Mouse (Mus musculus): ENCODE results near the gene Plcd1. TPM values are rescaled to one million over a fixed set of nuclear protein-coding genes. Genes with fewer than 3 reads are reported as not detected.

Plcd1 gene
- total RNA-seq, 2 experiments from 2014 or later, result not detected

DNA sequence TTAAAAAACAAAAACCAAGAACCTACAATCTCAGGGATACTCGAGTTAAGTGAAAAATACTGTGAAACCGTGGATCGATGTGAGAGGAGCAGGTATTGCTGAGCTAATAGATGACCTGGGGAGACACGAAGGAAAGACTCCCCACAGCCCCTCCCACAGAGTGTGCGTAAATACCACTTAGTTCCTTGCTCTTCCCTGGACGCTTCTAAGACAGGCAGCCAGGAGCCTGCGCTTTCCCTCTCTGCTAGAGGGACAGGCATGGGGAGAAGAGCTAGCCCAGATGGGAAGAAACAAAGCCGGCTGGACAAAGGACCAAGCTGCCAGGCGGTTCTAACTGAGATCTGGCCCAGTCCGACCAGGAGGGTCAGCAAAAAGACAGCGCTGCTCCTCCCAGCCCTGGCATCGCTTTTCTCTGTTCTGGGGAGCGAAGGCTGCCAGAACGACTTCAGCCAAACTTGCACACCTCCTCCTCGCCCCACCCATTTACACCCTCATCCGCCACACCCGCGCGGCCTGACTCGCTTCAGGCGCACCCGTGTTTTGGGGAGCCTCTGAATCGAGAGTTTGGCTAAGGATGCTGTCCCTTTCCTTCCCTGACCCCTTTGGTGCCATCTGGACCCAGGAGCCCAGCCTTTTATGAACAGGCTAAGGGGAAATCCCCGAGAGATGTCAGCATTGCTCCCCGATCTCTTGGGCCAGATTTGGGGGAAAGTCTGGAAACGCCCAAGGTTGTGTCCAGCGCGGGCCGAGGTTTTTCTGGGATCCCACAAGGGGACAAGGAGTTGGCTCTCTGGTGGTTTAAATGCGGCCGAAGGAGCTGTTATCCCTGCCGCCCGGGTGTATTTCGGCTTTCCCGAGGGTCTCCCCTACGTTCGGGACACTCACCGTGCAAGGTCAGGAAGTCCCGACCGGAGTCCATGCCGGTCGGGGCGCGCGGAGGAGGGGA, 556 bp downstream of the Plcd1 start:
- ATAC-seq (replicated peaks; ENCODE audit: low FRiP score, low TSS enrichment, poor library complexity, severe bottlenecking), result no peak

DNA sequence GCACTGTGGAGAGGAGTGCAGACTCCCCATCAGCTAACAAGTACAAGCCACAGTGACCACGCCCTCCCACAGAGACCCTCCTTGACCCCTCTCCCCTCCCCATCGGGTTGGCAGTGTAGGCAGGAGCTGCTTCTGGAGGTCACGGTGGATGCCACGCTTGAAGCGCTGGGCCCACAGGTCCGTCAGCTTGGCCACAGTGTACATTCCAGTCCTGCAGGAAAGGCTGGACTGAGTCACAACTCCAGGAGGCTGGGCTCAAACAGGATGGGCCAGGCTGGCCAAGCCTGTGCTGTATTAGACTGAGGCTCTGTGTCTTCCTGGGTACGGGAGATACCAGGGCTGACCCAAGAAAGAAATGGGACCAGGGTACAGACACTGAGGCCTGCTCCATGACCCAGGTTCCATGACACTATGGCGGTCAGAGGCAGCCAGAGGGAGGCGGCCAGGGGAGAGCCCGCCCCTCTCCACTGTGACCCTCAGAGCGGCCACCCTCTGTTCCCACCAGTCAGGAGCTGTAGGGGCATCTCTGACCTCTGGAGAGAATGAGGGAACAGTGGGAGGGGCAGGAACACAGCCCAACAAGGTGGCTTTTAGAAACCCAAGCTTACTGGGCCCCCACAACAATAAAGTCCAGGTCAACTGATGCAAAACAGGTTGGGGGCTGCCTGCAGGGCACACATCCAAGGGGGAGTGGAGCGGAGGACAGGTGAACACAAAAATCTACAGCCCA, 1.6 kb downstream of the Plcd1 start:
- ATAC-seq (replicated peaks; ENCODE audit: low FRiP score, low TSS enrichment, poor library complexity, severe bottlenecking), result no peak

DNA sequence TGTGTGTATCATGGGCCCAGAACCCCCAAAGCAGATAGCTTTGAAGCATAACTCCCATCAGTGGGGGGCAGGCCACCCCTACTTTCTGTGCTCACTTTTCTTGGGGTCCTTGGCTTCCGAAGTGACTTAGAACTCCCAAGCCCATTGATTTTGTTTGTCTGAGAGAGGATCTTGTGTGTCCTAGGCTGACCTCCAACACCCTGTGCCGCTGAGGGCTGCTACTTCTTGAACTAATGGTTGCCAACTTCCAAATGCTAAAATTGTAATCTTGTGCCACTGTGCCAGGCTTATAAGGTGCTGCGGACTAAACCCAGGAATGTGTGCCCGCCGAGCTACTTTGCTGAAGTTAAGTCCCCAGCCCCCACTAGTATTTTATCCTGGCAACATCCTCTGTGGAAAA, 2.8 kb downstream of the Plcd1 start:
- ATAC-seq (replicated peaks; ENCODE audit: low FRiP score, low TSS enrichment, poor library complexity, severe bottlenecking), result no peak

DNA sequence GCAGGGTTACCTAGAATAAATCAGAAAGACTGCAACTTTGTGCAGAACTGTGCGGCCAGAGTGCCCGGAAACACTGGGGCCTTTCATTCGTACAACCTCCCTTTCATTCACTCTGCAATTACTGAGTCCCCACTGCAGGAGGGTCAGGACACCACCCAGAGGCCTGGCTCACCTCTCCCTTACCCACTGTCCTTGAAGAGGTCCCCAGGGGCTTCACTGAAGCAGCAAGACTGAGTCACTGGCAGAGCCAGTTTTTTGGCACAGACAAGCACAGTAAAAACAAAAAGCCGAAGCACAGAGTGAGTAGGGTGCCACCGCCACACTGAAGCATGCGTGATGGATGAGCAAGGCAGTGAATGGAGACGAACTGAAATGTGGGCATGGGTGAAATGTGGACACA, 3.9 kb downstream of the Plcd1 start:
- no peak for ATAC-seq (replicated peaks; ENCODE audit: low FRiP score, low TSS enrichment, poor library complexity, severe bottlenecking)

DNA sequence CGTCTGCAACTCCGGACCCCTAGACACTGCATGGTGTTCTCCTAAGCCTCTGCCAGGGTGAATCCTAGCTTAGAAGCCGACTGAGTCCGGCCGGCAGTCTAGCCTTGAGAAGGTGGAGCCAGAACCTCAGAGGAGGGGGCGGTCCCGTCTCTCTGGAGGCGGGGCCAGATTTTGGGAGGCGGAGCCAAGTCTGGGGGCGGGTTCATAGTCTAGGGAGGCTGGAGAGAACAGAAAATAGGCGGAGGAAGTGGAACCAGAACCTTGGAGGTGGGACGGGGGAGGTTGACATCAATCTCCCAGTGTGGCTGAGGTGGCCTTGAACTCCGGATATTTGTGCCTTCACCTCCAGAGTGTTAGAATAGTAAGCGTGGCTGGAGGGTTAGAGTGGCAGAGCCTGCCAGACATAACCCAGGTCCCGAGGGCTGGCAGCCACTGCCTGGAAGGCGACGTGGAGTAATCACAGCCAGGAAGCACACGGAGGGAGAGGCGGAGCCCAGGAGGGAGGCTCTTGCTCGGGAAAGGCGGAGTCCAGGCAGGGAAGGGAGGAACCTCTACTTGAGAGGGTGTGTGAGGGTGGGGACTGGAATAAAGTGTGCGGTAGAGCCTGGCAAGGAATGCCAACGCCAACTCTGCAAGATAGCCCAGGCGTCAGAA, 5.0 kb downstream of the Plcd1 start:
- peak; percentile 88 for ATAC-seq (replicated peaks; ENCODE audit: low FRiP score, low TSS enrichment, poor library complexity, severe bottlenecking)

DNA sequence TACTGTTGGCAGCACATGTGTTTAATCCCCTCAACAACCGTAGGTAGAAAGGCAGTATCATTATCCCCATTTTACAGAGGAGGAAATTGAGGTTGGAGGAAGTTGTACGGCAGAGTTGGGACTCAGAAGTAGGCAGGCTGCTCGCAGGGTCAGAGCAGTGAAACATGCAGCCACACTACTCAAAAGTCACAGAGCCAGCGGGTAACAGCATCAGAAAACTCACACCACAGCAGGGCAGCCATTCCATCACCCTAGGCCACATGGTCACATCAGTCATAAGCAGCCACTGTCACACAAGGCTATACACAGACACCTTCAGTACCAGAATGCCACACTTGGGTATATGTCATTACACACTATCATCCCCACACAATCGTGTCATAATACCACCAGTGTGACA, 6.0 kb downstream of the Plcd1 start:
- no peak for ATAC-seq (replicated peaks; ENCODE audit: low FRiP score, low TSS enrichment, poor library complexity, severe bottlenecking)

DNA sequence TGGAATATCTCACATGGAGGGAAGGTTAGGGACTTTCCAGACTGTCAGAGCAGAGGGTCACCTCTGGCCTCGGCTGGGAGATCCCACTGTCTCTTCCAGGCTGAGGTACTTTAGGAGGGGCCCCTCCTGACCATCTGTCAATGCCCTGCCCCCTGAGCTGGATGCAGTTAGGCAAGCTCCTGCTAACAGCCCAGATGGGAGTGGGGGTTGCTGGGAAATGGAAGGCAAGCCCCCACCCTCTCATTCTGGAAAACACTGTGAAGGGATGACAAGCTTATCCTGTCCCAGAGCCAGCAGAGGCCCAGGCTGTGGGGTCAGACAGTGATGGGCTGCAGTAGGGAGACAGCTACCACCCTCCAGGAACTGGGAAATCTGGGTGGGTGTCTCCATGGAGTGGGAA, 6.9 kb downstream of the Plcd1 start:
- ATAC-seq (replicated peaks; ENCODE audit: low FRiP score, low TSS enrichment, poor library complexity, severe bottlenecking), result no peak

DNA sequence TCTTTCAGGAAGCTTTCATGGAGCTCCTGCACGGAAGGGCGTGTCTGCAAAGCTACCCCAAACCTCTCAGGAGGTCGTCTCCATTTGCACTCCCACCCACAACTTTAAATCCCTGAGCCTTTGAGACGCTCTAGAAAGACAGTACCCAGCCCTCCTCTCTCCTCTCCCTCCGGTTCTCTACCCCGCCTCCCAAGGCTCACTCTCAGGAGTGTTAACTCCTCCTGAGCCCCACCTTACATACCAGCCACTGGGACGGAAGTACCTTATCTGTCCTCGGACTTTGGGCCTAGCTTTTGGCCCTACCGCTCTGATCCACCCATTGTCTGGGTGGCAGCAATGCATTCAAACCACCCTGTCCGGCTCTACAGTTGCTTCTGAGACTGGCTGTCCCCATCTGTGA, 9.3 kb downstream of the Plcd1 start:
- no peak for ATAC-seq (replicated peaks; ENCODE audit: low FRiP score, low TSS enrichment, poor library complexity, severe bottlenecking)

DNA sequence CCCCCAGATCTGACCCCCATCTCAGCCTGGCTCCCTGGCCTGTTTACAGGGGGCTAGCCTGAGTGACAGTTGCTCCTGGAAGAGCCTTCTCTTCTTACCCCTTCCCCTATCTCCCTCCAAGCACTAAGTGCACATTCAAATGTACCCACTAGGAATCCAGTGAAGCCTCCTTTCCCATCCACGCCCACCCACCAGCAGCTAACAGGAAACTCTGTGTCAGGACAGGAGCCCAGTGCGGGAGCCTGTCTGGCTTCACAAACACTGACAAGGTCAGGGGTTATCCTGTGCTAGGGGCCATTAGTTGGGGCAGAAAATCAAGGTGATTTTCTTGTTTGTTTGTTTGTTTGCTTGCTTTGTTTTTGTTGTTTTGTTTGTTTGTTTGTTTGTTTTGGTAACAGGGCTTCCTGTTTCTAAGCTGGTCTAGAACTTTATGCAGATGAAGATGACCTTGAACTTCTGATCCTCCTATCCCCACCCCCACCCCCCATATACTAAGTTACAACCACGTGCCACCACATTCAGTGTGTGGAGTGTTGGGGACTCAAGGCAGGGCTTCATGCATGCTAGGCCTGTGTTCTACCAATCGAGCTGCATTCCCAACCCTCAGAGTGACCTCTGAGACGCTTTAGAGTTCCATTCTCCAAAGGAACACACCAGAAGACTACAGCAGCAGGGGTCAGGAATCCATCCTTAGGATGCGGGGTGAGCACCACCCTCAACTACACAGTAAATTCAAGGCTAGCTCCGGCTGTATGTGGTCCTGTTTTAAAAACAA, 10.5 kb downstream of the Plcd1 start:
- no peak for ATAC-seq (replicated peaks; ENCODE audit: low FRiP score, low TSS enrichment, poor library complexity, severe bottlenecking)

DNA sequence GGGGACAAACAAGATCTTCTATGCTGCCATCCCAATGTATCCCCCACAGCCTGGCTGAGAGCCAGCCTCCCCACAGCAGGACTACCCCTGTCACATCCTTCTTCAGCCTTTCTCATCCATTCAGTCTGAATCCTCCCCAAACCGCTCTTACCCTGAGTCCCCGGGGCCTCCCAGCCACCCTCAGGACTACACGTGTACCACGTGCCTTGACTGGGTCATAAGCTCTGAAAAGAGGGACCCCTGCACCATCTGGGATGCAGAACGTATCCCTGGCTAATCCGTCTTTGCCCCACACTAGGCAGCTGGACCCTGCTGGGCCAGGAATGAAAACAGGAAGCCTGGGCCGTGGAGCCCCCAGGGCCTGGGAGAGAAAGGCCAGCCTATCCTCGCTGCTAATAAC, 11.3 kb downstream of the Plcd1 start:
- no peak for ATAC-seq (replicated peaks; ENCODE audit: low FRiP score, low TSS enrichment, poor library complexity, severe bottlenecking)

DNA sequence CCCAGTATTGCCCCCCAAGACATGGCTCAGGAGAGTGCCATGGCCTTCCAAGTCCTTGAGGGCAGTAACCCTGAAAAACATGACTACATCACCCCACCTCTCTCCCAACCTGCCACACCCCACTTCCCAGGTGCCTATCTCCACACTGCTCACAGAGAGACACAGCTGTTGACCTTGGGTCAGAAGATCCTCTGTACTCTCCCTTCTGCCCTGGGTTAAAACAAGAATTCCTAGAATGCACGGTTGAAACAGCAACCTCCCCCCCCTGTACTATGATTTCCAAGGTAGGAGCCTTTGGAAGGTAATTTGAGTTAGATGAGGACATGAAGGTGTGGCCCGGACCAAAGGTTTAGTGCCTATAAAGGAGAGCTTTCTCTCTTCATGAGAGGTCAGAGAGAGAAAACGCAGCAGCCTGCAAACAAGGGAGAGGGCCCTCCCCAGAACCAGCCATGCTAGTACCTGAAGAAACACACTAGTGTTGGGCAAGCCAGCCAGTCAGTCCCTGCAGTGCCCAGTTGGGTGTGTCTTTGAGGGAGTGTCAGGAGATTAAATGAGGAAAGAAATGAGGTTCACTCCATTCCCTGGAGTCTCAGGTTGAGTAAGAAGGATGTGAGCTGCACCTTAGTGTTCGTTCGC, 13.1 kb downstream of the Plcd1 start:
- ATAC-seq (replicated peaks; ENCODE audit: low FRiP score, low TSS enrichment, poor library complexity, severe bottlenecking), result no peak

DNA sequence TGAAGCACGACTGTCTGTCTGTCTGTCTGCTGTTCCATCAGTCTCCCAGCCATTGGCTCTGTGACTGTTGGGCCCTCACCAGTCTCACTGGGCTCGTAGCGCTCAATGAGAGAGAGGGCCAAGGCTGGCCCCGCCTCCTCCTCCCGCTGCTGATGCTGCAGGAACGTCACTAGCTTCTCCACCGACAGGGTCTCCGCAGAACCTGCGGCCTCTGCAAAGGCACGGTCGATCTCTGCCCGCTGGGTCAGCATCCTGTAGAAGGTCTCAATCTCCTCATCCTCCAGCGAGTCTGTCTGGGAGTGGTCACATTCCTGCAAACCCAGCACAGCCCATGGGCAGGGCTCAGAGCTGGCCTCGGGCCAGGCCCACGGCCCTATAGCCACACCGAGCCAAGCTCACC, 17.6 kb downstream of the Plcd1 start:
- ATAC-seq (replicated peaks; ENCODE audit: low FRiP score, low TSS enrichment, poor library complexity, severe bottlenecking), result no peak

DNA sequence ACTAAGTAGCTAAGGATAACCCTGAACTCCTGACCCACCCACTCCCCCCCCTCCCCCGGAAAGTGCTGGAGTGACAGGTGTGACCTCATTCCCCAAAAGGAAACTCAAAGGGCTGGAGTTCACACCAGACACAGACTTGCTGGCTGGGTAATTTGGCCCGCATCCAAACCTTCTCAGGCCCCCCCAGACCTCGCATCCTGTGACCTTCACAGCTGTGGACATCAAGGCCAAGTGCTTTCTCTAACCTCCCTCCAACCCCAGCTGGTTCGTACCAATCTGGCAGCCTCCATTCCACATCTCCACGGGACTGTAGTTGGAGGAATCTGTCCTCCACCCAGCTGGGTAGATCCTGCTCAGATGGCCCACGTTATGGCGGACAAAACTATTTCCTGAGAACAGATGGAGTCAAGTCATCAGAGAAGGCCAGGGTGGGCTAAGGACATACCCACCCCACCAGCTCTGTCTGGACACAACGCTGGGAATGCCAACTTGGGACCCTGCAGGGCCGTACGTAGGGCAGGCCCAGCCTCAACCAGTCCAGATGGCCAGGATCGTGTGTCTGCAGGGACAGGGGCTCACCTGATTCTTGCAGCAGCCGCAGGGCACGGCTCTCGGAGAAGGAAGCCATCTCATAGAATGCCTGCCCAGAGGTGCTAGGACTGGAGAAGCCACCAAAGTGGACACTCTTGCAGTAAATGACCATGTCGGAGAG, 20.0 kb downstream of the Plcd1 start:
- ATAC-seq (replicated peaks; ENCODE audit: low FRiP score, low TSS enrichment, poor library complexity, severe bottlenecking), result no peak

DNA sequence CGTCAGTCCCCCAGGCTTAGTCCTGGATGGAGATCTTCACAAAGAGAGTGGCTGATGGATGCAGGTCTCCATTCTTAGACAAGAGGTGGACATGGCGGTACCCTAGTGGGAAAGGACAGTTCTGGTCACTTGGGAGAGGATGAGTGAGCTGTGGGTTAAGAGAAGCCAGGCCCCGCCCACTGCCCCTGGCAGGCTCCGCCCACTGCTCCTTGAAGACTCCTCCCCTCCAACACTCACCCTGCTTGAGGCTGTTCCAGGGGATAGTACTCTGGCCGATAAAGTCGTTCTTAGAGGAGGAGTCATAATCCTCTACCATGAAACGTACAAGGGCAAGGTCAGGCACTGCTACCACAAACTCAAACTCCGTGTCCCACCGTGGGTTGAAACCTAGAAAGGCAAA, 21.5 kb downstream of the Plcd1 start:
- ATAC-seq (replicated peaks; ENCODE audit: low FRiP score, low TSS enrichment, poor library complexity, severe bottlenecking), result no peak

DNA sequence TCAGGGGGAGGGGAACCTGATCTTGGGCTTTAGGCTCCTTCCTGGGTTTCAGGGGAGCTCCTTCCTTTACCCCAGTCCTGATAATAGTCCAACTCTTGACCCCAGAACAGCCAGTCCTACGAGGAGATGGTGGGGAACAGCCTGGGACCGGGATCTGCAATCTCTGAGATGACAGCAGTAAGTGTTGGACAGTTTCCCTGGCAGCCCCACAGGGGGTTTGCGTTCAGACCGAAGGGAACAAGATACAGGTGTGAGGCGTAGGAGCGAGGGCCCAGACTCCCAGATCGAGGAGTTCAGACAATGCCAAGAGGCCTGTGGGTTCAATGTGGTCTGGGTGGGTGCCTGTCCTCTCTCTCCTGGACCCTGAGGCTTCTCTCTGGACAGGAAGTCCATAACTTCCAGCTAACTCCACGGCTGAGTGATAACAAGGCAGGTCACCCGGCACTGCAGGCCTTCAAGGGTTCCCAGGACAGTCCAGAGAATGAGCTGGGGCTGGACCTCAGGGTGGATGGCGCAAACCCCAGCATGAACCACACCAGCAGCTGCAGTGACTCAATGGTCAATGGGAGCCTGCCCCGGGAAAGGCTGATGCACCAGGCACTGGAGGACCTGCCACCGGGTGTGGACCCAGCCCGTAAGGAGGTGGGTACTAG, 23.0 kb downstream of the Plcd1 start:
- ATAC-seq (replicated peaks; ENCODE audit: low FRiP score, low TSS enrichment, poor library complexity, severe bottlenecking), result no peak

DNA sequence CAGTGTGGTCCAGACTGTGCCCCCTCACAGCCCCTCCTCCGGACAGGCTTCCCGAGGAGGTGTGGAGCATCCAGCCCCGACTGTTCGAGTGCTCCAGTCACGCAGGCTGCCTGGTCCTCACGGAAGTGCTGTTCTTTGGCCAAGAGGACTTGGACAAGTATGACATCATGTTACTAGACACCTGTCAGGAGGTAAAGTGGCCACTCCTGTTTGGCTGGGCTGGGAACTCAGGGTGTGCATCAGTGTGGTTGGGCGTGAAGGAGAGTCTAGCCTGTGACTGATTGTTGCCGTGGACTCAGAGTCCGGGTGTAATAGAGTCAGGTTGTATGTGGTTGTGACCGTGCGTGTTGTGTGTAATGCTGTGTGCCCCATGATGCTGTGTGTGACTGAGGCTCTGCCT, 25.0 kb downstream of the Plcd1 start:
- ATAC-seq (replicated peaks; ENCODE audit: low FRiP score, low TSS enrichment, poor library complexity, severe bottlenecking), result no peak

DNA sequence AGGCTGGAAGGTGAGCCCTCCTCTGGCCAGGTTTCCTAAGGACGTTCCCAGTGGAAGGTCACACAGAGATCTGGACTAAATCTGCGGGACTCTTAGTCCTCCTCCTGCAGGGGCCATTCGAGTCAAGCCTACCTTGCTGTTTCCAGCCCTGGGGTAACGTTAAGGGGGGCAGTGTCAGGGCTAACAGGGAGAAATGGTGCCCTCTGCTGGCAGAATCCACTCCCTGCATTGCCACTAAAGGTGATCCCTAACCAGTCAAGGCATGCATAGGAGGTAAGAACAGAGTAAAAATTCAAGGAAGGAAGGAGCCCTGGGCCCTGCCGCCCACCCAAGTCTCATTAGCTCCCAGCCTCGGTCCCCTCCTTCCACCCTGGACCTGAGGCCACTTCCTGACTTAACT, 25.7 kb downstream of the Plcd1 start:
- peak; percentile 76 for ATAC-seq (replicated peaks; ENCODE audit: low FRiP score, low TSS enrichment, poor library complexity, severe bottlenecking)

DNA sequence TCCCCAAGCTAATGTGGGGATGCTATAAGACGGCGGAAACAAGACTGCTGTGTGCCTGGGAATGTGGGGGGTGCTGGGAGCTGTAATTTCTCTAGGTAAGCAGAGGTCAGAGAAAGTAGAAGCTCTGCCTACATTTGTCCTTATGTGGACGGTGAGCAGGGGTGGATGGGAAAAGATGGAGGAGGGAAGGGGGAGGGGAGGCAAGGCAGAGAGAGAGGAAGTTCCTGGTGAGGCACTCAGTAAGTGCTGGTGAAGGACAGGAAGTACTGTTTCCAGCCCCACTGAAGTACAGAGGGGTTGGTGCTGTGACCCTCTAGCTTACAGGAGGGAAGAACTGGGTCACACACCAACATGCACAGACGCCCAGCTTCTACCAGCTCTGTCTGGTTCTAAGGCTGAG, 29.0 kb downstream of the Plcd1 start:
- ATAC-seq (replicated peaks; ENCODE audit: low FRiP score, low TSS enrichment, poor library complexity, severe bottlenecking), result no peak

Data from megakaryocyte-erythroid progenitor cell, adult 5-6 weeks (primary cell).